Mouse (Mus musculus) adrenal gland, adult 18-20 months (tissue): ENCODE results near the gene Eras. TPM values are rescaled to one million over a fixed set of nuclear protein-coding genes. Genes with fewer than 3 reads are reported as not detected.
A peak's percentile ranks its signal among the peaks of the same experiment; 100 is the strongest.
"Not testable (repeated sequence)": the region's sequence is repeated elsewhere in the genome, so short reads cannot be mapped to it uniquely, and the experiment has no call there.

Experiments used
- DNase-seq, 2 experiments: peaks; one replicate each; pipeline ENCODE4 v3.0.0; 2021 to 2022; ENCODE audit warnings: low spot score in 2 of 2
- total RNA-seq, 2 experiments: library from RNA; stranded (reverse); gene quantifications; 1 replicate in 1 of 2; 2 replicates in 1 of 2; pipeline ENCODE4 v1.2.3; 2021

Gene Eras
- total RNA-seq, 2 experiments from 2014 or later: not detected

DNA sequence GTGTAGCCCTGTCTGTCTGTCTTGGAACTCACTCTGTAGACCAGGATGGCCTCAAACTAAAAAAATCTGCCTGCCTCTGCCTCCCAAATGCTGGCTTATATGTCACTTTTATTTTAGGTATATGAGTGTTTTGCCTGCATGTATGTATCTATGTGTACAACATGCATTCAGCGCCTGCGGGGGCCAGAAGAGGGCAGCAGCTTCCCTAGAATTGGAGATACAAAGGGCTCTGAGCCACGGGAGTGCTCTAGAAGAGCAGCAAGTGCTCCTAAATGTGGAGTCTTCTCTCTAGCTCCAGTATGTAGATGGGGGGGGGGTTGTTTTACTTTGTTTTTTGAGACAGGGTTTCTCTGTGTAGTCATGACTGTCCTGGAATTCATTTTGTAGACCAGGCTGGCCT lies 12.7 kb downstream of the Eras start:
- DNase-seq: not testable (repeated sequence)

DNA sequence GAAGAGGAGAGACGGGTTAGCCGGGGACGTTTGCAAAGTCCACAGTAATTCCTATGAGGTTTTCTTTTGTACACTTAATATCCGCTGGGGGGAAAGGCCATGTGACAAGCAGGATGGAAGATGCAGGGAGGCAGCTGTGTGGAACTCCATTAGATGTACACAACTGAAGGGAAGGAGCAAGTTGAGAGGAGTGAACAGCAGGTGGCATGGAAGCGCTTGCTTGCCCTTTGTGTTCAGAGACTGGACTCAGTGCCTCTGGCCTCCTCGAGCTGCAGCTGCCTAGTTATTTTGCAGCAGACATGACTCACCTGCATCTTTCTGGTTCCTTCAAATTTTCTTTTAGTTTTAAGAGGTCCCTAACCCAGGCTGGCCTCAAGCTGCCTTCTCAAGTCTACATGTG lies 17.9 kb downstream of the Eras start:
- DNase-seq: no peak

GRCm38 (mm10) chrX:7909242-7909641 lies 19.2 kb downstream of the Eras start, which contains the start of gene Gm10490:
Gm10490 (plus strand) TSS chrX:7909542.
- not testable (repeated sequence) for DNase-seq

GRCm38 (mm10) chrX:7907735-7908134 lies 20.7 kb downstream of the Eras start, which contains the start of gene Gm10491:
Gm10491 (minus strand) TSS chrX:7907835.
- no peak for DNase-seq

- DNase-seq: no peak
These were observed 24.0 kb downstream of the Eras start for GRCm38 (mm10) chrX:7904441-7904840.

- peak; percentile 67 to 68 for DNase-seq
These were observed 29.2 kb downstream of the Eras start, which contains the start of the genes Pqbp1 and Timm17b for GRCm38 (mm10) chrX:7898880-7899874. Pqbp1 (minus strand) TSS chrX:7899269. Timm17b (plus strand) TSS chrX:7899357.

- DNase-seq: no peak
These were observed 30.2 kb downstream of the Eras start for GRCm38 (mm10) chrX:7898211-7898610.

DNA sequence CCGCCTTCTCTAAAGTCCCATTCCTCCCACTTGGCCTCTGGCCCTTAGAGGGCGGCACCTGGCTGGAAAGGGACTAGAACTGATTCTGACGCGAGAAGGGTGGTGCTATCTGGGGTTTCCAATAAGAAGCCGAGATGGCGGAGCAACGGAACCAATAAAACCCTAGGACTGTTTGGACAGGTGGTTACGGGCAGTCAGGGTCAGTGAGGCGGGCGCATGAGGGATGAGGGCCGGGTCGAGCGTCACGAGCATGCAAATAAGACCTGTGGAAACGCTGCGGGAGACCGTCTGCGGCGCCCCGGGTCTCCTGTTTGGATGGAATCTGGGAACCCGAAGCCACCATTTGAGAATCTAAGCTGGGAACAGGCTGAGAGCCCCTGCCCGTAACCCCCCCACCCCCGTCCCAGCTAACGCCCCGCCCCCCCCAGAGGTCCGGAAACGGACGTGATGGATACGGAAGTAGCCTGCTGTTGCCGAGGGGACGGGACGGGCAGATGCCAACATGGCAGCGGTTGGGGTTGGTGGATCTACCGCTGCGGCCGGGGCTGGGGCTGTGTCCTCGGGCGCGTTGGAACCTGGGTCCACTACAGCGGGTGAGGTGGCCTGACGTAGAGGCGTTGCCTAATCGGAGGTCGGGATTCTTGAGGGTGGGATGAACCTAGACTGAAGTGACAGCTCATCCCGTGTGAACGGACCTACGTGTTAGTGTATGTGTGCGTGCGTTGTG lies 44.4 kb downstream of the Eras start, which contains the start of gene Slc35a2:
Slc35a2 (plus strand) TSS at position 188 of the 727 bp plus-strand sequence.
- peak; percentile 59 to 68 for DNase-seq

- DNase-seq: peak in 1 of 2 experiments; percentile 32
These were observed 48.6 kb downstream of the Eras start for GRCm38 (mm10) chrX:7879819-7880218.

GRCm38 (mm10) chrX:7878495-7878894 lies 49.9 kb downstream of the Eras start:
- DNase-seq: peak in 1 of 2 experiments; percentile 17

- peak; percentile 63 to 71 for DNase-seq
These were observed 50.4 kb downstream of the Eras start, which contains the start of gene Pim2 for GRCm38 (mm10) chrX:7878007-7878419. Pim2 (plus strand) TSS chrX:7878262.

Other genes with a start within 250 kb of the Eras start
- gene Magix, start 247.4 kb downstream of the Eras start, total RNA-seq: under 1 TPM; 0.46 to 0.64 TPM
- gene Gpkow, start 231.5 kb downstream of the Eras start, total RNA-seq: 10 to 100 TPM; 48.0 to 59.9 TPM
- 10 to 100 TPM; 45.4 to 62.8 TPM for gene Wdr45, start 214.3 kb downstream of the Eras start, total RNA-seq
- gene Gm45208, start 206.4 kb downstream of the Eras start, total RNA-seq: under 1 TPM in 1 of 2 experiments, not detected in 1; 0.58 TPM
- gene Praf2, start 200.2 kb downstream of the Eras start, total RNA-seq: 10 to 100 TPM; 12.1 to 16.3 TPM
- gene Ccdc120, start 177.7 kb downstream of the Eras start, total RNA-seq: 1 to 10 TPM; 2.0 to 2.6 TPM
- gene Tfe3, start 166.0 kb downstream of the Eras start, total RNA-seq: 10 to 100 TPM; 41.9 to 56.9 TPM
- gene Gripap1, start 138.8 kb downstream of the Eras start, total RNA-seq: 10 to 100 TPM; 52.4 to 54.4 TPM
- under 1 TPM; 0.54 to 0.76 TPM for gene Kcnd1, start 106.3 kb downstream of the Eras start, total RNA-seq
- gene Otud5, start 87.2 kb downstream of the Eras start, total RNA-seq: 10 to 100 TPM; 57.4 to 63.1 TPM
- 10 to 100 TPM in 1 of 2 experiments, 1 to 10 TPM in 1; 8.1 to 13.4 TPM for gene Pim2, start 50.3 kb downstream of the Eras start, total RNA-seq
- gene Slc35a2, start 44.6 kb downstream of the Eras start, total RNA-seq: 10 to 100 TPM; 38.9 to 50.3 TPM
- 100 to 1,000 TPM in 1 of 2 experiments, 10 to 100 TPM in 1; 97.4 to 121 TPM for gene Pqbp1, start 29.3 kb downstream of the Eras start, total RNA-seq
- gene Timm17b, start 29.2 kb downstream of the Eras start, total RNA-seq: 100 to 1,000 TPM in 1 of 2 experiments, 10 to 100 TPM in 1; 85.0 to 107 TPM
- not detected for gene Gm10491, start 20.8 kb downstream of the Eras start, total RNA-seq
- not detected for gene Gm10490, start 19.1 kb downstream of the Eras start, total RNA-seq
- 10 to 100 TPM; 48.9 to 64.9 TPM for gene Pcsk1n, start 8.8 kb downstream of the Eras start, total RNA-seq
- gene Hdac6, start 19.3 kb upstream of the Eras start, total RNA-seq: 10 to 100 TPM; 14.4 to 15.0 TPM
- not detected for gene Gata1, start 49.5 kb upstream of the Eras start, total RNA-seq
- not detected for gene Glod5, start 89.9 kb upstream of the Eras start, total RNA-seq
- 10 to 100 TPM in 1 of 2 experiments, 1 to 10 TPM in 1; 8.6 to 11.1 TPM for gene Suv39h1, start 146.2 kb upstream of the Eras start, total RNA-seq
- 1 to 10 TPM; 1.7 to 3.1 TPM for gene Was, start 161.9 kb upstream of the Eras start, total RNA-seq
- 10 to 100 TPM; 58.0 to 61.7 TPM for gene Wdr13, start 204.3 kb upstream of the Eras start, total RNA-seq
- 100 to 1,000 TPM; 107 to 140 TPM for gene Rbm3, start 217.3 kb upstream of the Eras start, total RNA-seq
- 1 to 10 TPM; 8.2 to 9.4 TPM for gene Tbc1d25, start 247.6 kb upstream of the Eras start, total RNA-seq